Mouse (Mus musculus) stomach, postnatal 0 days (tissue): Measurements from ENCODE around the gene Vmn1r200. TPM values are rescaled to one million over a fixed set of nuclear protein-coding genes. Genes with fewer than 3 reads are reported as not detected.

Experiments
- ATAC-seq: fragments of 200-750 bp; cut with Nextera tagmentation; 2 replicates; pipeline ENCODE4 v1.8.0; 2017; ENCODE audit not compliant: low FRiP score, low TSS enrichment
- DNase-seq: peaks from one replicate; pipeline ENCODE4 v3.0.0-alpha.2; 2016; ENCODE audit warnings: low spot score
- H3K27ac ChIP-seq: fragments of 300-500 bp; sonication (generic); replicated peaks from 2 replicates; pipeline ENCODE4 v1.5.1; 2014; ENCODE audit warnings: mild to moderate bottlenecking, control low read depth
- H3K27me3 ChIP-seq: fragments of 300-500 bp; sonication (generic); 2 replicates; pipeline ENCODE4 v1.6.1; 2014; ENCODE audit warnings: low read length; ENCODE audit not compliant: control insufficient read depth, insufficient read depth
- H3K36me3 ChIP-seq: fragments of 300-500 bp; sonication (generic); 2 replicates; pipeline ENCODE4 v1.6.1; 2014; ENCODE audit warnings: low read length, mixed read lengths; ENCODE audit not compliant: control insufficient read depth, insufficient read depth
- H3K4me1 ChIP-seq: fragments of 300-500 bp; sonication (generic); replicated peaks from 2 replicates; pipeline ENCODE4 v1.6.1; 2014; ENCODE audit warnings: antibody characterized with exemption; ENCODE audit not compliant: control insufficient read depth, insufficient read depth
- H3K4me2 ChIP-seq: fragments of 300-500 bp; sonication (generic); replicated peaks from 2 replicates; pipeline ENCODE4 v1.6.1; 2014; ENCODE audit warnings: low read depth, mild to moderate bottlenecking, control low read depth, moderate library complexity
- H3K4me3 ChIP-seq: fragments of 300-500 bp; sonication (generic); 2 replicates; pipeline ENCODE4 v1.5.1; 2014; ENCODE audit warnings: low read depth, low read length, control low read depth
- H3K9ac ChIP-seq: fragments of 300-500 bp; sonication (generic); 2 replicates; pipeline ENCODE4 v1.6.1; 2014; ENCODE audit warnings: mild to moderate bottlenecking, low read length, control low read depth, mixed read lengths
- H3K9me3 ChIP-seq: fragments of 300-500 bp; sonication (generic); 2 replicates; pipeline ENCODE4 v1.6.1; 2016; ENCODE audit warnings: low read length; ENCODE audit not compliant: control insufficient read depth
- CTCF ChIP-seq: IDR thresholded peaks from 2 replicates; pipeline ENCODE4 v1.5.1; 2016; ENCODE audit warnings: antibody characterized with exemption, low read depth, mild to moderate bottlenecking, moderate library complexity
- EP300 ChIP-seq: optimal IDR thresholded peaks from 2 replicates; pipeline ENCODE3; 2016; ENCODE audit warnings: antibody characterized with exemption
- WGBS: fragments of 180-500 bp; shearing (Covaris S2); extraction: QIAGEN DNeasy Blood & Tissue Kit; methylation state at CpG from one replicate; pipeline ENCODE4 v1.1.7; 2014; 5-methylcytosine and 5-hydroxymethylcytosine counted together
- polyA plus RNA-seq: library from polyadenylated mRNA; unstranded; fragments of >200 nt; fragmentation: Nextera tagmentation; extraction: Ambion mirVana; gene quantifications from 2 replicates; pipeline ENCODE4 v1.2.1, GENCODE M21; 2015

The Vmn1r200 gene
- polyA plus RNA-seq, 1 experiment from 2014 or later = not detected

- no peaks in the 10 kb centered on the region for H3K36me3 ChIP-seq
- H3K27ac ChIP-seq = no peak overlapping the region
- no peaks in the 10 kb centered on the region for H3K9me3 ChIP-seq
- no peak overlapping the region for H3K9ac ChIP-seq
- H3K4me3 ChIP-seq = no peak overlapping the region
- TF ChIP-seq EP300 = no peak
- no peak for TF ChIP-seq CTCF
- 66% methylated on average over 1 of the region's 1 CpGs for WGBS
- peak; percentile 77; the same call in 1 of the 2 replicates for ATAC-seq
- no peak overlapping the region for H3K4me2 ChIP-seq
- DNase-seq = no peak
- no peaks in the 10 kb centered on the region for H3K4me1 ChIP-seq
- no peaks in the 10 kb centered on the region for H3K27me3 ChIP-seq
Measured at GRCm38 (mm10) chr13:22387050-22387449, 3.1 kb upstream of the Vmn1r200 start.

GRCm38 (mm10) chr13:22402978-22403377 is 12.8 kb downstream of the Vmn1r200 start:
- no peak overlapping the region for H3K27ac ChIP-seq
- H3K4me1 ChIP-seq = no peaks in the 10 kb centered on the region
- 76% methylated on average over 1 of the region's 1 CpGs for WGBS
- H3K9ac ChIP-seq = no peak overlapping the region
- no peak overlapping the region for H3K4me2 ChIP-seq
- no peak overlapping the region for H3K4me3 ChIP-seq
- TF ChIP-seq CTCF = no peak
- no peak for TF ChIP-seq EP300
- H3K27me3 ChIP-seq = no peaks in the 10 kb centered on the region
- DNase-seq = no peak
- no peaks in the 10 kb centered on the region for H3K36me3 ChIP-seq
- no peak for ATAC-seq
- H3K9me3 ChIP-seq = no peaks in the 10 kb centered on the region

Other genes starting within 250 kb of the Vmn1r200 start
- gene Vmn1r191, start 206.4 kb upstream of the Vmn1r200 start, polyA plus RNA-seq = not detected in 2 replicates
- not detected in 2 replicates for gene Vmn1r192, start 199.2 kb upstream of the Vmn1r200 start, polyA plus RNA-seq
- 0.01 TPM in 1 of 2 replicates, not detected in the other for gene Vmn1r193, start 167.2 kb upstream of the Vmn1r200 start, polyA plus RNA-seq
- not detected in 2 replicates for gene Vmn1r194, start 146.2 kb upstream of the Vmn1r200 start, polyA plus RNA-seq
- gene Vmn1r195, start 119.9 kb upstream of the Vmn1r200 start, polyA plus RNA-seq = not detected in 2 replicates
- gene Vmn1r196, start 100.5 kb upstream of the Vmn1r200 start, polyA plus RNA-seq = not detected in 2 replicates
- gene Vmn1r197, start 65.8 kb upstream of the Vmn1r200 start, polyA plus RNA-seq = not detected in 2 replicates
- 0.01 TPM in 1 of 2 replicates, not detected in the other for gene Vmn1r198, start 40.0 kb upstream of the Vmn1r200 start, polyA plus RNA-seq
- not detected in 2 replicates for gene Vmn1r199, start 10.6 kb upstream of the Vmn1r200 start, polyA plus RNA-seq
- not detected in 2 replicates for gene Vmn1r201, start 81.5 kb downstream of the Vmn1r200 start, polyA plus RNA-seq
- not detected in 2 replicates for gene Vmn1r202, start 115.0 kb downstream of the Vmn1r200 start, polyA plus RNA-seq
- gene Vmn1r203, start 127.7 kb downstream of the Vmn1r200 start, polyA plus RNA-seq = not detected in 2 replicates
- not detected in 2 replicates for gene Vmn1r204, start 162.8 kb downstream of the Vmn1r200 start, polyA plus RNA-seq
- gene Vmn1r205, start 202.6 kb downstream of the Vmn1r200 start, polyA plus RNA-seq = not detected in 2 replicates
- not detected in 2 replicates for gene Vmn1r206, start 233.9 kb downstream of the Vmn1r200 start, polyA plus RNA-seq